Mouse (Mus musculus) lung, adult 18-20 months (tissue): Measurements from ENCODE around the gene Flrt3.

Experiments
- DNase-seq, 2 experiments: peaks; one replicate each; pipeline ENCODE4 v3.0.0; 2022; ENCODE audit warnings: mixed read lengths in 2 of 2

Flrt3 gene

DNA sequence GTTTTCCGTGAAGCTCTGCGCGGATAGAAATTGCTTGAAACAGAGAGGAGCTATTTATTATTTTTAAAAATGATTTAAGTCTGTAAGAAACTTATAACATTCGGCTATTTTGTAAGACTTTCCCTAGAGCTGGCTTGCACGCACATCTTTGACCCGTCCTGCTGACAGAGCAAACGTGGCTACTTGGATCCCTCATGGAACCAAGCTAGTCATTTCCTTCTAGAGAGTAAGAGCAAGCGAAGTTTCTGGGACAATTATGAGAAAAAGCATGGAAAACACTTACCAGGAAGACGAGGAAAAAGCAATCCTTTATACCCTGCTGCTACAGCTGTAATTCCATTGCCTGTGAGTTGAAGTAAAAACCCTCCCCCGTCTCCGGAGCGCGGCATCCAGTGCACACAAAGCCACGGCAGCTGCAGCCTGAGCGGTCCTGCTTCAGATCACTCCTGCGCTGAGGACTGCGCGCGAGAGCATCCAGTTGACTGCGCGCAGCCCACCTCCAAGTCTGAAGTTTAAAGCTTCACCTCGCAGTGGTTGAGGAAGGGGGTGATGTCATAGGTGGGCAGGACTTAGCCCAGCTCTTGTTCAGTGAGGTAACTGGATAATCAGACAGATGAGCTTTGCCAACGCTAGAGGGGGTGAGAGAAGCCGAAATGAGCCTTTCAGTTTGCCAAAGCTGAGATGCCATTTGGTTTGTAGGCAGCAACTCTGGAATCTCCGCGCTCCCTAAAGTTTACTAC is at the start of gene Flrt3:
TSS of gene Flrt3 (minus strand) at position 507 of the 740 bp plus-strand sequence.
- DNase-seq: peak; percentile 91 to 94

- DNase-seq: peak; percentile 63 to 73
Measured at GRCm38 (mm10) chr2:140717407-140717806, 46.1 kb upstream of the Flrt3 start.

GRCm38 (mm10) chr2:140715822-140716221 is 44.6 kb upstream of the Flrt3 start:
- DNase-seq: no peak

DNA sequence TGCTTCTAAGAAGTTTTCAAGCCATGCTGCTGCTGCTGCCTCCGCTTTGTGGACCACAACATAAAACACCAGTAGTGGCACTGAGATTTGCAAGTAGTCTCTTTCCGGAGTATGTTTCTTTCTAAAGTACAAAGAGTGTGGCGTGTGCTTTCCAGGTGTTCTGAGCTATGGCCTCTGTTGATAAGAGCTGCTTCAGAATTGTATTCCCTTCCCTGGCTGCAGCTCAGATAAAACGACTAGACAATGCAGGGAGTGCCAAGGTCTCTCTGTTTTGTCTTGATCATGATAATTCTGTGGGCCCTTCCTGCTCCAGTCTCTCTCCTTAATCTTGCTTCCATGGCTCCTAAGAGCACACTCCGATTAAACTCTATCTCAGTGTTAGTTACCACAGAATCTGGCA is 36.3 kb upstream of the Flrt3 start:
- no peak for DNase-seq

- DNase-seq: no peak
Measured at GRCm38 (mm10) chr2:140705278-140705677, 34.0 kb upstream of the Flrt3 start.

GRCm38 (mm10) chr2:140704146-140704545 is 32.9 kb upstream of the Flrt3 start:
- no peak for DNase-seq

- no peak for DNase-seq
Measured at GRCm38 (mm10) chr2:140703377-140703776, 32.1 kb upstream of the Flrt3 start.

DNA sequence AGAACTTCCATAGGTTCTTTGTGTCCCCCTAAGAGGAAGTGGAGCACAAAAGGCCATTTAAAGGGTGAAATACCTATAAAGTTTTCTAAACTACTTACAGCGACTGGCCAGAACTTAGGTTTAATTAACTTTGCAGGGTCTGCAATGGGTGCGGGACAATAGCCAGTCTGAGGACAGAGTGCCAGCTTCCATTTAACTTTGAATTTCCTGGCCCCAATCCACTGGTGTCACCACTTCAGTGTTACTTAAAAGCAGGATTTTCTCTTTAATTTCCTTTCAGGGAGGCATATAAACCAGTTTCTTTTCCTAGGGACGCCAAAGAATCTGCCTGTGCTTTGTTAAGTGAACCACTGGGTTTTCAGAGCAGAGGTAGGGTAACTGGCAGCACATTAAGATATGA is 27.3 kb upstream of the Flrt3 start:
- DNase-seq: no peak

DNA sequence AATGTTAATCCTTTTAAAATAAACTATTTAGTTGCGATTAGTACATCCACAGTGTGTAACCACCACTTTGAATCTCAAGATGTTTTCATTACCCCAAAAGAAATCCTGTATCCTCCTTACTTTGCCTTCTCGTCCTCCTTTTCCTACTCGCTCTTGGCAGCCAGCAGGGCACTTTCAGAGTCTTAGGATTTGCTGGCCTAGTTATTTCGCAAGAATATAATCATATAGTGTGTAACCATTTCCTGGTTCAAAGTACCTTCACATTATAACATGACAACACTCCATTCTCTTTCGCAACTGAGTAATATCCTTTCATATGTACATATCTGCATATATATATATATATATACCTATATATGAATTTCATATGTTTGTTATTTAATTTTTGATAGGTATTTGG is 22.6 kb upstream of the Flrt3 start:
- no peak for DNase-seq

DNA sequence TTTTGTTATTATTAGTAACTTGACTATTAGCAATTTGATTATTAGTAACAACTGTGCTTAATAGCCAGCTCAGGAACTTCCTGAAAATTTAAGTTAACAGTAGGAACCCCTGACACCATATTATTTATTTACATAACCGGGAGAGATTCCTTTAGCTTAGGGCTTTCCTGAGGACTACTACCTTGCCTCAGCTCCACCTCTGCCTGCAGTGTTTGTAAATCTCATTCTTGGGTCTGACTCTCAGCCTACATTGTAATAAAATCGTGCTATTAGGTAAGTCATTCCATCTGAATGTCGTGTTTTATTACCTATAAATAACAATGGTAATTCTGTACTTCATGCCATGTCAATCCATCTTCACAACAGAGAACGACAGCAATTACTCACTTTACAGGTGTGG is 21.2 kb upstream of the Flrt3 start:
- DNase-seq: no peak

DNA sequence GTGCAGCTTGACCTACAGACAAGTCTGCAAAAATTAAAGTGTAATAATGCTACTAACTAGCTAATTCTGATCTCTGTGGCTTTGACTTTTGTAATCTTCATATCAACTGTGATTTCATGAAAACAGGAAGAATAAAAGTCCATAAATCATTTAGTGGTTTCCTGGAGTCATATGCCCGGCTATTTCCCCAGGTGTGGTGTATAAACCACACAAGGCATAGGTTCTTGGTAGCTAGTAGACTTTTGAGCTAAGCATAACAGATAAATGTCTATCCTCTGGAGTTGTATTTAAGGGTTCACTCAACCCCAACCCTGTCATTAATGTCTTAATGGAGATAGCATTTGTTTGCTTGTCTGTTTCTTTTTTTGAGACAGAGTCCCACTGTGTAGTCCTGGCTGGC is 20.1 kb upstream of the Flrt3 start:
- no peak for DNase-seq

GRCm38 (mm10) chr2:140690906-140691305 is 19.6 kb upstream of the Flrt3 start:
- DNase-seq: no peak

GRCm38 (mm10) chr2:140676728-140677127 is 5.5 kb upstream of the Flrt3 start:
- DNase-seq: no peak

DNA sequence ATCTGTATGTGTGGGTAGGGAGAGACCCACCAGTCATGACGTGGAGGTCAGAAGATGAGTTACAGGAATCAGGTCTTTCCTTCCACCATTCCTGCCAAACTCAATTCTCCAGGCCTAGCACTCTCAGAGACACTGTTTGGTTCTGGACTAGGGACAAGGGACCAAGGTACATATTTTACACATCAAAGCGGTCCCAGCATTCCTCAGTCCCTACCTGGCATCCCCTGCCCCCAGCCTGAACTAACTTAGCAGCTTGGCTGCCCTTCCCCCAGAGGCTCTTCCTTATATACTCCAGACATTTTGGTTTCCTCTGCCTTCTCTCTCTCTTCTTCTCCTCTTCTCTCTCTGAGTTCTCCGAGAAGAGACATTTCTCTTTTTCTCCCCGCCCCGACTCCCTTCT is 2.2 kb upstream of the Flrt3 start:
- no peak for DNase-seq

DNA sequence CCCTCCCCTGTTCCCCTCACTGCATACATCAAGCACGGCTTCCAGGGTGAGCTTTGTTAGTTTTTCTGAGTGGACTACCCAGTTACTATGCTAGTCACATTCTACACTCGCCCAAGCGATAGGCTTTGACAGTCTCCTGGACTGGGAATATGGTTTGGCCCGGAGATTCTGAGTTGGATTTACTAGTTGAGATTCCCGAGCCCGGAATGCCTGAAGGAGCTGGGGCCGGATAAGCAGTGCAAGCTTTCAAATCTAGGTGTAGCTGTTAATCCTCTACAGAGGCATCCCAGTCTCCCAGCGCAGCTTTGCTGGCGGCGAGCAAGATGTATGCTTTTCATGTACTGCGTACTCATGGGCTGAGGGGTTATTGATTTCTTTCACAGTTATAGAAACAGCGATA is 812 bp downstream of the Flrt3 start:
- DNase-seq: peak; percentile 11

GRCm38 (mm10) chr2:140669786-140670185 is 1.5 kb downstream of the Flrt3 start:
- DNase-seq: no peak

DNA sequence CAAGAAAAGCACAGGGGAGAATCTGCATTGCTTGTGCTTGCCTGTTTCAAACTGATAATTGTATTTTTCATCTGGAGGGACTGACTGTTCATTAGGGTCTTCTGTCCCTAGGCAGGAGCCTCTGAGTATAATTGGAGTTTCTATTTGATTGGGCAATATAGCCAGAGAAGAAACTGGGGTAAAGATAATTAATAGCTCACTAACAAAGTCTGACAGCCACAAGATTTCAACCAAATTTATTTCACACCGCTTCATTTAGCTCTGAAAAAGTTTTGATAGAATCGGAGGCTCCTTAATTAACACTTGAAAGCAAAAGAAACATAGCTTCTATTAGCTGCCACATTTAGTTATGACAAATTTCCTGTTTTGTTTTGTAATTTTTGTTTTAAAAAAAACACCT is 2.2 kb downstream of the Flrt3 start:
- DNase-seq: no peak

DNA sequence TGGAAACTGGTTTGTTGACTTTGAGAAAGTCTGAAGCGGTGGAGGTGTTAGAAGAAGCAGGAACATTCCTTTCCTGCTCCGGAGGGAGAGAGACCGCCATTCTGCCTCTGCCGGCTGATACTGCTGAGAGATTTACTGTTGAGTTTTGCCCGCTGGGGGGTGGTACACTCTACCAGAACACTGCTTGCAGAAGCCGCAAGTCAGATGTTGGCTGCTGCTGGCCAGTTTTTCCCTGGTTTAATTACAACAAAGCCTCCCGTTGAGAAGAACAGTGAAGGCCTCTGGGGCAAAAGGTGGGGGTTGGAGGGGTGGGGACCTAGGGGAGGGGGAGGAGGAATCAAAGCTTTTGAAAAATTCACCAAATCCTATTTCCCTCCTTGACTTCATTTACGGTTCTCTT is 3.0 kb downstream of the Flrt3 start:
- peak; percentile 52 to 69 for DNase-seq

- no peak for DNase-seq
Measured at GRCm38 (mm10) chr2:140667261-140668047, 3.8 kb downstream of the Flrt3 start.

DNA sequence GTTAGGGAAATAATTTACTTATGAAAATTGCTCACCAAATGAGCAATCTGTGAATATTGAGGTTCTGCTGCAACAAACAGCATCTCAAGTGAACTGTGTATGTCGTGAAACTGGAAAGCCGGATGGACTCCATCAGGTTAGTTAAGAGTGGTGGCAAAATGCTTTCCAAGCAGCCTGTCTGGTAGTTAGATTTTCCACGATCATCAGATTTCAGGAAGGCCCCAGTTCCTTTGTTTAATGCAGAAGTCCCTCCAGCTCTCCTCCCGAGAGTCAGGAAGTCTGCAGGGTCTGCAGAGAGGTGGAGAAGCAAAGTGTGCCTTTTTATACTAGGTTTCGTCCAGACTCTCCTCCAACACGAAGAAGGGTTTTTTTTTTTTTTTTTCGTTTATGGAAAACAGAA is 4.4 kb downstream of the Flrt3 start:
- DNase-seq: no peak

GRCm38 (mm10) chr2:140664381-140664780 is 6.9 kb downstream of the Flrt3 start:
- no peak for DNase-seq

GRCm38 (mm10) chr2:140662673-140663072 is 8.6 kb downstream of the Flrt3 start:
- no peak for DNase-seq

GRCm38 (mm10) chr2:140653978-140654377 is 17.3 kb downstream of the Flrt3 start:
- no peak for DNase-seq

DNA sequence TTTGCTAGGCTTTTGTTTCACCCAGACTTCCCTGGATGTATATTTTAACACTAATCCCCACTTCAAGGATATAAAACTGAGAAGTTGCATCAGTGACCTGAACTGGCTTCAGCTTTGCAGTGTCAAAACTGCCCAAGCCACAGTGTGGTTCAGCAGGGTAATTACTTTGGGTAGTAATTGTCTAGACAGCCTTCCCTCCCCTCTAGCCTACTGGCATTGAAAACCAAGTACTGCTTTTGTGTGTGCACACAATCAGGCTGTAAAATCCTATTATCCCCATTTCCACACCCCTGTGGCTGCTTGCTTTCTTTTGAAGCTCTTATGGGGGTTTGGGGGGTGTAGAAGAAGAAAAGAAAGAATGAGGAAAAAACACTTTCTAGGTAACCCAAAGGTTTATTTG is 17.8 kb downstream of the Flrt3 start:
- no peak for DNase-seq
